Mouse (Mus musculus) embryonic fibroblast, embryonic 13.5 days (primary cell): ENCODE measurements at regions not wholly inside any gene's neighbourhood (a gene's known extent, or its start where the extent isn't known, plus 50 kb on each side); places are given as distances from the start of the nearest gene placed in this dataset.

Experiments used
- CTCF ChIP-seq: IDR thresholded peaks from 2 replicates; pipeline ENCODE4 v1.5.1; 2011; ENCODE audit warnings: mild to moderate bottlenecking, control low read depth, low read length, moderate library complexity, borderline replicate concordance; ENCODE audit not compliant: insufficient read depth
- POLR2A ChIP-seq: IDR thresholded peaks from 2 replicates; pipeline ENCODE4 v1.6.1; 2011; ENCODE audit warnings: low read depth, mild to moderate bottlenecking, control low read depth, low read length, moderate library complexity

GRCm38 (mm10) chr3:80033071-80033470, 148.7 kb downstream of the Fam198b start:
- TF ChIP-seq CTCF = no peak
- no peak for TF ChIP-seq POLR2A
